Mouse (Mus musculus) embryonic fibroblast, embryonic 13.5 days (primary cell): ENCODE measurements at regions not wholly inside any gene's neighbourhood (a gene's known extent, or its start where the extent isn't known, plus 50 kb on each side); places are given as distances from the start of the nearest gene placed in this dataset.

Experiments
- H3K27ac ChIP-seq: 2 replicates; pipeline ENCODE4 v1.5.1; 2012; ENCODE audit warnings: low read length, control low read depth, inconsistent platforms; ENCODE audit not compliant: insufficient read depth
- H3K4me1 ChIP-seq: 2 replicates; pipeline ENCODE4 v1.6.1; 2011; ENCODE audit warnings: low read length; ENCODE audit not compliant: control insufficient read depth, insufficient read depth
- H3K4me3 ChIP-seq: 2 replicates; pipeline ENCODE4 v1.5.1; 2011; ENCODE audit warnings: mild to moderate bottlenecking, control low read depth, low read length; ENCODE audit not compliant: insufficient read depth
- CTCF ChIP-seq: IDR thresholded peaks from 2 replicates; pipeline ENCODE4 v1.5.1; 2011; ENCODE audit warnings: mild to moderate bottlenecking, control low read depth, low read length, moderate library complexity, borderline replicate concordance; ENCODE audit not compliant: insufficient read depth
- POLR2A ChIP-seq: IDR thresholded peaks from 2 replicates; pipeline ENCODE4 v1.6.1; 2011; ENCODE audit warnings: low read depth, mild to moderate bottlenecking, control low read depth, low read length, moderate library complexity

GRCm38 (mm10) chr6:147878485-147878884, 168.6 kb upstream of the Far2 start:
- H3K27ac ChIP-seq = no peak overlapping the region
- TF ChIP-seq POLR2A (no peak), CTCF (no peak)
- no peak overlapping the region for H3K4me3 ChIP-seq
- H3K4me1 ChIP-seq = no peaks in the 10 kb centered on the region

DNA sequence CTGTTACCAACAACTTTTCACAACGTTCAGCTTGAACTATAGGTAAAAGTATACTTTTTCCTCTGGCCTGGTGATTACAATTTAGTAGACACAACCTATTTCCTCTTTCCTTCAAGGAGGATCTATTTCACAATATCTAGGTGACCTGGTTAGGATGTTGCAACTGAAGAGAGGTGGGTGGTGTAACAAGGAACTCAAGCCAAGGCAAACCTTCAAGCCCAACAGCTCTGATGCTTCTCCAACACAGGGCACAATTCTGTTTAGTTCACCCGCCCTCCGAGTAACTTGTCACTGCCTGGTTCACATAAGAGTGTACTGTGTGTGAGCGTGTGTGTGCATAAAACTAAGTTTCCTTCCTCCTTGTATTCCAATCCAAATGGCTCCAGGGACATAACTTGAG, 161.2 kb upstream of the Far2 start:
- TF ChIP-seq CTCF (no peak), POLR2A (no peak)
- H3K4me1 ChIP-seq = no peaks in the 10 kb centered on the region
- H3K27ac ChIP-seq = no peak overlapping the region
- no peak overlapping the region for H3K4me3 ChIP-seq

- H3K4me1 ChIP-seq = no peaks in the 10 kb centered on the region
- TF ChIP-seq POLR2A = no peak
- no peak overlapping the region for H3K27ac ChIP-seq
- no peak overlapping the region for H3K4me3 ChIP-seq
These were observed 127.4 kb upstream of the Far2 start for GRCm38 (mm10) chr6:147919697-147920096.

GRCm38 (mm10) chr6:147921091-147921490, 126.0 kb upstream of the Far2 start:
- H3K27ac ChIP-seq = no peak overlapping the region
- no peaks in the 10 kb centered on the region for H3K4me1 ChIP-seq
- TF ChIP-seq POLR2A (no peak), CTCF (no peak)
- H3K4me3 ChIP-seq = no peak overlapping the region

DNA sequence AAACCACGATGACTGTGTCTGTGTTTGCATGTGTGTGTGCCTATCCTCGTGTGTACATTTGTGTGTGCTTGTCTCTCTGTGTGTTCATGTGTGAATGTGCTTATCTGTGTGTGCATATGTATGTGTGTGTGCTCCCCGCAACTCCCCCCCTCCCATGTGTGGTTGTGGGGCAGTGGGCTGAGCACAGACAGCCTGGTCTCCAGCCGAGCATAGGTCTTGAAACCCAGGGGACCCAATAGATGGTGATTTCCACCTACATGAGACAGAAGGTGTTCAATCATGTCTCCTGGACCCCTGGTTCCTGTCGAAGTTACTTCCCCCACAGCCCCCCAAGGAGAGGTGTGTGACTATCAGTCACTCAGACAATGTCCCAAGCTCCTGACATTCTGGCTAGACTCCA, 124.6 kb upstream of the Far2 start:
- H3K4me3 ChIP-seq = no peak overlapping the region
- no peak for TF ChIP-seq POLR2A
- no peak for TF ChIP-seq CTCF
- no peak overlapping the region for H3K27ac ChIP-seq

GRCm38 (mm10) chr6:147923246-147923645, 123.8 kb upstream of the Far2 start:
- no peak for TF ChIP-seq POLR2A
- no peak for TF ChIP-seq CTCF
- Histone ChIP-seq H3K27ac (no peak overlapping the region), H3K4me3 (no peak overlapping the region), H3K4me1 (no peaks in the 10 kb centered on the region)

More for the DNA sequence above, 124.6 kb upstream of the Far2 start:
- no peaks in the 10 kb centered on the region for H3K4me1 ChIP-seq

GRCm38 (mm10) chr6:147928951-147929350, 118.1 kb upstream of the Far2 start:
- TF ChIP-seq POLR2A (no peak), CTCF (no peak)
- Histone ChIP-seq H3K4me1 (no peaks in the 10 kb centered on the region), H3K4me3 (no peak overlapping the region), H3K27ac (no peak overlapping the region)

- Histone ChIP-seq H3K27ac (no peak overlapping the region), H3K4me1 (no peaks in the 10 kb centered on the region), H3K4me3 (no peak overlapping the region)
- TF ChIP-seq CTCF = no peak
- TF ChIP-seq POLR2A = no peak
These were observed 103.0 kb upstream of the Far2 start for GRCm38 (mm10) chr6:147944020-147944419.

GRCm38 (mm10) chr6:147944940-147945676, 102.0 kb upstream of the Far2 start:
- no peak for TF ChIP-seq CTCF
- no peak for TF ChIP-seq POLR2A
- H3K27ac ChIP-seq = no peak overlapping the region
- no peak overlapping the region for H3K4me3 ChIP-seq
- no peaks in the 10 kb centered on the region for H3K4me1 ChIP-seq

GRCm38 (mm10) chr6:147947997-147948396, 99.1 kb upstream of the Far2 start:
- Histone ChIP-seq H3K4me3 (no peak overlapping the region), H3K27ac (no peak overlapping the region), H3K4me1 (no peaks in the 10 kb centered on the region)
- TF ChIP-seq CTCF (no peak), POLR2A (no peak)

DNA sequence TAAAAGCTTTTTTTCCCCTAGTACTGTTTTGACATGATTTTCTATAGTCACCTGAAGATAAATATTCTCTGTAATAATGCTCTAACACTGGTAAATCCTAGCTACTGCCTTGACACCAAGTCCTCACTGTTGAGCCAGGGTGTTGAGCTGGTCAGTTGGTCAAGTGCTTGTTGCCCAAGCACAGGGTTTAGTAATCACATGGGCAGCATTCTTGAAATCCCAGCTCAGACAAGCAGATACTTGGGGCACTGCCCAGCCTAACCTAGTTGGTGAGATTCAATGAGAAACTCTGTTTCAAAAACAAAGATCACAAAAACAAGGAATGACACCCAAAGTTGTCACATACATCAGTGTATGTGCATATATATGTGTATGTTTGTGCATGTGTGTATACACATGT, 95.4 kb upstream of the Far2 start:
- Histone ChIP-seq H3K27ac (no peak overlapping the region), H3K4me1 (no peaks in the 10 kb centered on the region), H3K4me3 (no peak overlapping the region)
- no peak for TF ChIP-seq CTCF
- TF ChIP-seq POLR2A = no peak

DNA sequence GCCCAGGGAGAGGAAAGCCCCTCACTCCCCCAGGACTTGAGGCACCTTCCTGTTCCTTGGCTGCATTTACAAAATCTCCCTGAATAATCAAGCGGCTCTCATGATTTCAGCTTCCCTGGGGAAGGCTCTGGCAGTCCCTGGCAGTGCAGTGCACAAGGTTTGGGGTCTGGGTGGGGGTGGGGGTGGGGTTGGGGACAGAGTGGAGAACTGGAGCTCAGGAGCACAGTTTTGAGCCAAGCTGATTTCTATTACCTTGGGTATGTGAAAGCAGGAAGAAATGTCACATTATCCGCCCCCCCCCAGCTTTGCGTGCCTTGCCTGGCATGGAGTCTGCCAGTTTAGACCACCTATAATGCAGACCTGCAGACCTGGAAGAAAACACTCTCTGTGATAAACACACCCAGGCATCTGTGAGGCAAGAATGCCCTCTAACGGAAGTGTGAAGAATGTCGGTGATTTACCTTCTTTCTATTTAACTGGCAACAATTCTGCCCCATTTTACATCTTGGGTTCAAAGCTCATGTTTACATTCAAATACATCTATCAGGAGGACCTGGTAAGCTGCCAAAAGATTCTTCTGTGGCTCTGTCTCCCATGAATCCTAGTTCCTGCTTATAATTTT, 93.9 kb upstream of the Far2 start:
- Histone ChIP-seq H3K27ac (no peak overlapping the region), H3K4me1 (no peaks in the 10 kb centered on the region), H3K4me3 (no peak overlapping the region)
- no peak for TF ChIP-seq POLR2A
- no peak for TF ChIP-seq CTCF
